Mouse (Mus musculus) intestine, embryonic 14.5 days (tissue): ENCODE measurements around the gene Hmgcs1. TPM values are rescaled to one million over a fixed set of nuclear protein-coding genes. Genes with fewer than 3 reads are reported as not detected.

ENCODE experiments used
- ATAC-seq: fragments of 200-750 bp; cut with Nextera tagmentation; replicated peaks from 2 replicates; pipeline ENCODE4 v1.8.0; 2017; ENCODE audit warnings: low read depth, moderate number of reproducible peaks, moderate TSS enrichment, moderate library complexity; ENCODE audit not compliant: low FRiP score, low TSS enrichment
- DNase-seq: peaks from one replicate; pipeline ENCODE4 v3.0.0-alpha.2; 2018; ENCODE audit warnings: low spot score
- H3K27ac ChIP-seq: fragments of 300-500 bp; sonication (generic); 2 replicates; pipeline ENCODE4 v1.5.1; 2014; ENCODE audit warnings: low read depth, mild to moderate bottlenecking, control low read depth
- H3K27me3 ChIP-seq: fragments of 300-500 bp; sonication (generic); replicated peaks from 2 replicates; pipeline ENCODE4 v1.6.1; 2014; ENCODE audit warnings: low read length, control low read depth; ENCODE audit not compliant: control insufficient read depth, insufficient read depth
- H3K36me3 ChIP-seq: fragments of 300-500 bp; sonication (generic); 2 replicates; pipeline ENCODE4 v1.6.1; 2014; ENCODE audit warnings: low read length, control low read depth; ENCODE audit not compliant: control insufficient read depth, insufficient read depth
- H3K4me1 ChIP-seq: fragments of 300-500 bp; sonication (generic); replicated peaks from 2 replicates; pipeline ENCODE4 v1.6.1; 2014; ENCODE audit warnings: low read length, control low read depth, mixed read lengths; ENCODE audit not compliant: control insufficient read depth, insufficient read depth
- H3K4me2 ChIP-seq: fragments of 300-500 bp; sonication (generic); 2 replicates; pipeline ENCODE4 v1.6.1; 2014; ENCODE audit warnings: low read length
- H3K4me3 ChIP-seq: fragments of 300-500 bp; sonication (generic); 2 replicates; pipeline ENCODE4 v1.5.1; 2014; ENCODE audit warnings: low read depth, low read length, control low read depth, mixed read lengths
- H3K9ac ChIP-seq: fragments of 300-500 bp; sonication (generic); 2 replicates; pipeline ENCODE4 v1.6.1; 2014; ENCODE audit warnings: mild to moderate bottlenecking, low read length
- H3K9me3 ChIP-seq: fragments of 300-500 bp; sonication (generic); 2 replicates; pipeline ENCODE4 v1.6.1; 2016; ENCODE audit warnings: low read length, control low read depth; ENCODE audit not compliant: control insufficient read depth
- WGBS: fragments of 180-500 bp; shearing (Covaris S2); extraction: QIAGEN DNeasy Blood & Tissue Kit; methylation state at CpG from one replicate; pipeline ENCODE4 v1.1.7; 2014; 5-methylcytosine and 5-hydroxymethylcytosine counted together
- polyA plus RNA-seq: library from polyadenylated mRNA; unstranded; fragments of >200 nt; fragmentation: Nextera tagmentation; extraction: Ambion mirVana; gene quantifications from 2 replicates; pipeline ENCODE4 v1.2.1, GENCODE M21; 2014

Hmgcs1 gene
- polyA plus RNA-seq, 1 experiment from 2014 or later = 236 TPM

DNA sequence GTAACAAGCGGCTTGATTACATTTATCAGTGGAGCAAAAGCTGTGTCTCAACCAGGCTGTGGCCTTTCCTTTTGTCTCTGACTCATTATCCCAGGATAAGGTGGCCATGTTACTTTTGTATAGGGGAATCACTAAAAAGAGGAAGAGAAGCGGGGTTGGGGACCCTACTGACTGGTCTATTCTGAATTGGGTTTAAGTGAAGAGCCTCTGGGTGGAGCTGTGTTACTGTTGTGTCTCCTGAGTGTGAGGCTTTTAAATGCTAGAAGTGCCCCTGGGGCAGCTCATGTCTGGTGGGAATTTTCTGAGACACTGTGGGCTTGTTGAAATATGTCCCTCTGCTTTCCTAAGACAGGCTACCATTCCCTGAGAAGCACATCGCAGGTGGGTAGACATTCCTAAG lies 53.3 kb downstream of the Hmgcs1 start:
- H3K36me3 ChIP-seq = no peaks in the 10 kb centered on the region
- H3K9me3 ChIP-seq = no peaks in the 10 kb centered on the region
- DNase-seq = no peak
- 74% methylated on average over 3 of the region's 3 CpGs for WGBS
- no peaks in the 10 kb centered on the region for H3K4me1 ChIP-seq
- no peak overlapping the region for H3K9ac ChIP-seq
- H3K27me3 ChIP-seq = no peaks in the 10 kb centered on the region
- H3K4me2 ChIP-seq = no peak overlapping the region
- no peak overlapping the region for H3K4me3 ChIP-seq
- ATAC-seq = no peak
- H3K27ac ChIP-seq = no peak overlapping the region

DNA sequence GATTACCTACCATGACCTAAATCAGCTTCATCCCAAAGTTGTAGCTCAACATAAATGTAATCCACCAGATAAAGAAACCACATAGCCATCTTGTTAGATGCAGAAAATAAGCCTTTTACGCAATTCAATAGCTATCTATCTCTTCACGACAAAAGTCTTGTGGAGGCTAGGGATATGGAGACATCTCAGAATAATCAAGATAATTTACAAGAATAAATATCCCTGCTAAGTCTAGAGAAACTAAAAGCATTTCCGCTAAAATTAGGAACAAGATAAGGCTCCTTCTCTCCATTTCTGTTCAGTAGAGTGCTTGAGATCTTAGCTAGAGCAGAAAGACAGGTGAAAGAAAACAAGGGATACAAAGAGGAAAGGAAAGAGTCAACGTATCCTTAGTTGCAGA lies 56.8 kb downstream of the Hmgcs1 start:
- Histone ChIP-seq H3K4me2 (no peak overlapping the region), H3K27ac (no peak overlapping the region), H3K4me1 (no peaks in the 10 kb centered on the region), H3K9me3 (no peaks in the 10 kb centered on the region), H3K27me3 (no peaks in the 10 kb centered on the region), H3K4me3 (no peak overlapping the region), H3K9ac (no peak overlapping the region), H3K36me3 (no peaks in the 10 kb centered on the region)
- no peak for DNase-seq
- ATAC-seq = no peak
- 86% methylated on average over 4 of the region's 4 CpGs for WGBS

DNA sequence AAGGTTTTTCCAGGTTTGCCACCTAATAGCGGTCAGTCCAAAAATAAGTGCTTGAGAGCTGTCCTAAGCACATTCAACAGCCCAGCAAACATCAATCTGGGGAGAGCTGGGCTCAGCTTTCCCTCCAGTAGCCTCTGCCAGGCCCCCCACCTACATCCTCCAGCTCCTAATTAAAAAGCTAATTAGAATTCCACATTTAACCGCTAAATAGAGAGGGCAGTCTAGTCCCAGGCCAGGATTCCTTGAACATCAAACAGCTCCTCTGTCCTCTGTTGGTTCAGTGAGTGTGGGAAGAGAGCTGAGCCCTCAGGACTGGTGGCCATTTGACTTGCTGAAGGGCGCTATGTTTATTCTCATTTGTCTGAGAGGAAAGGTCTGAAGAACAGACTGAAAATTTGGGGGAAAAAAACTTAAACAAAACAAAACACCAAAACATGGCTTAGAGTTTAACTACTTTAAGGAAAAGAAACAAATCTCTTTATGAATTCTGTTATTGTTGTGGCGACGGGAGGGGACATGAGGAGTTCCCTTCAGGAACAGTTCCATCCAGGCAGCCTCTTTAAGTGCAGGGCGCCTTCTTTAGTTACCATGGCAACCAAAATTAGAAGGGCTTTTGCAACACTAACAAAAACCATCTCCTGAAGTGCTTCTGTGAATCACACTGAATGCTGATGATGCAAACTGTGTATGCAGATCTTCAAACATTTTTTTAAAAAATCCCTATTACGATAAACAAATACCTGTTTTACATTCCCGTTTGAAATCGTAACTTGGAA lies 63.9 kb downstream of the Hmgcs1 start:
- no peaks in the 10 kb centered on the region; the same call in 1 of the 2 replicates for H3K4me1 ChIP-seq
- ATAC-seq (no peak), DNase-seq (peak; percentile 46)
- no peak overlapping the region for H3K4me2 ChIP-seq
- H3K4me3 ChIP-seq = no peak overlapping the region
- no peak overlapping the region for H3K9ac ChIP-seq
- no peaks in the 10 kb centered on the region for H3K27me3 ChIP-seq
- H3K36me3 ChIP-seq = no peaks in the 10 kb centered on the region
- 59% methylated on average over 9 of the region's 9 CpGs for WGBS
- no peak overlapping the region for H3K27ac ChIP-seq
- no peaks in the 10 kb centered on the region for H3K9me3 ChIP-seq

DNA sequence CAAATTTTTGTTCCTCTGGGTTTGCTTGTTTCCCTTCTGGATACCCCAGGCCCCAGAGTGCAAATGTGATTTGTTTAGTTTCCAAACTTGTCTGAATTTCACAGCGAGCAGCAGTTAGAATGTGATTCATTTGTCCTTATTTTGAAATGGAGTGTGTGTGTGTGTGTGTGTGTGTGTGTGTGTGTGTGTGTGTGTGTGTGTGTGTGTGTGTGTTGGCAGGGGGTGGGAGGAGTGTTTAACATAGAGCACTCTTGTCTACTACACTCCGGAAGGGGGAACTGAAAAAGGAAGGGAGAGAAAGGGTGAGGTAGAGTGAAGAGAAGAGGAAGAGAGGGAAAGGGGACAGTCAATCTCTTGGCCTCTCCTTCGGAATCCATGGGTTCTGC lies 64.4 kb downstream of the Hmgcs1 start:
- Histone ChIP-seq H3K27me3 (no peaks in the 10 kb centered on the region), H3K4me2 (peak overlapping the region; percentile 98), H3K9ac (no peak overlapping the region), H3K9me3 (no peaks in the 10 kb centered on the region), H3K36me3 (no peaks in the 10 kb centered on the region), H3K27ac (no peak overlapping the region), H3K4me3 (no peak overlapping the region), H3K4me1 (no peaks in the 10 kb centered on the region; the same call in 1 of the 2 replicates)
- no peak for ATAC-seq
- WGBS = 24% methylated on average over 3 of the region's 3 CpGs
- no peak for DNase-seq

DNA sequence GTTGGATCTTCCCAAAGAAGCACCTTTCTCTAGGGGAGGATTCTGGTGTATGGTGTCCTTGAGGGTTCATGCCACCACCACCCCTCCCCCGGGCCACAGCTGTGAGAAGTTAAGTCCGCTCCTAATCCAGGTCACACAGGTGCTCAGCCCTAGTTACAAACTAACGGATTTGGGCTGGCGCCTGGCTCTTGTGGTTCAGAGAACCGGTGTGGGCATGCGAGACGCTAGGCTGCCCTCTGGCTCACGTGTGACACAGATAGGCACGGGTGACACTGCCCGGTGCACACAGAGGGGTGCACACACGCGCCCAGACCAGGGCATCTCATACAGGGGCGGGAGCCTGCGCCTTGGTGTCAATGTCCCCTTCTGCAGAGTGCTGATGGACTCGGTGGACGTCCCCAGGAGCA lies 65.0 kb downstream of the Hmgcs1 start:
- no peak overlapping the region for H3K27ac ChIP-seq
- no peaks in the 10 kb centered on the region; the same call in 1 of the 2 replicates for H3K4me1 ChIP-seq
- ATAC-seq (peak; percentile 55), DNase-seq (no peak)
- H3K36me3 ChIP-seq = no peaks in the 10 kb centered on the region
- peak overlapping the region; percentile 52 for H3K4me3 ChIP-seq
- H3K27me3 ChIP-seq = no peaks in the 10 kb centered on the region
- H3K9me3 ChIP-seq = no peaks in the 10 kb centered on the region
- WGBS = under 1% methylated on average over 16 of the region's 16 CpGs
- peak overlapping the region; percentile 61 for H3K9ac ChIP-seq
- H3K4me2 ChIP-seq = peak overlapping the region; percentile 98

DNA sequence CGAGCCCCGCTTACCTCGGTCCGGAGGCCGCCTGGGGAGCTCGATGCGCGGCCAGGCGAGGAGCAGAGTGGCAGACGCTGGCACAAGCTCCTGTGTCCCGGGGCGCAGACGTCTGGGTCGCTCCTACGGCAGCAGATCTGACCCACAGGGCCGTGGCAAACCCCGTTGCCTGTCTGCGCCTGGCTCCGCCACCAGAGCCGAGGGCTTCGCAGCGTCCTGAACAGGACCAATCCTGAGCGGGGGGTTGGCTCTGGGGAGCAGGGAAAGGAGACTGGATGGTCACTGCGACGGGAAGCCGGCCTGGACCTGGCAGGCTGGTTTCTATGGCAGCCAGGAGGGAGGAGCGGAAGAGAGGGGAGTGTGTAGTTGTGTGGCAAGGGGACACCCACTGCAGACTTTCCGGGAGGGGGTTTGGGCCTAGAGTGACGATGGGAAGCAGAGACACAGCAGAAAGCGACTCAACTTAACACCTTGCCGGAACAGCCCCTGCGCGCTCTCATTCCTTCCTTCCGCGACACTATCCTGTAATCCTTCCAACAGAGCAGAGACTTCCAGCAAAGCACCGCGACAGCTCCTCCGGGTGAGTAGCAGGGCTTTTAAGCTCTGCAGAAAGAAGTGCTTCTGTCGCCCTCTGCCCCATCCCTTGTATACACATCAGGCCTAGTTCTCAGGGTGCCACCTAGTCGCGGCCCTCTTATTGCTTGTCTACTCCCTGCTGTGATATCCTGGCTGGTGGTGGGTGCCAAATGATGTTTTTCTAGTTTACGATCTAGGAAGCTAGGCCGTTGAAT lies 65.7 kb downstream of the Hmgcs1 start, which contains the start of gene Nim1k:
Gene Nim1k (minus strand): TSS at position 202 of the 791 bp plus-strand sequence.
- DNase-seq = peak; percentile 79
- peak within 1 kb of the TSS; percentile 33; the same call in 1 of the 2 replicates for H3K27ac ChIP-seq

DNA sequence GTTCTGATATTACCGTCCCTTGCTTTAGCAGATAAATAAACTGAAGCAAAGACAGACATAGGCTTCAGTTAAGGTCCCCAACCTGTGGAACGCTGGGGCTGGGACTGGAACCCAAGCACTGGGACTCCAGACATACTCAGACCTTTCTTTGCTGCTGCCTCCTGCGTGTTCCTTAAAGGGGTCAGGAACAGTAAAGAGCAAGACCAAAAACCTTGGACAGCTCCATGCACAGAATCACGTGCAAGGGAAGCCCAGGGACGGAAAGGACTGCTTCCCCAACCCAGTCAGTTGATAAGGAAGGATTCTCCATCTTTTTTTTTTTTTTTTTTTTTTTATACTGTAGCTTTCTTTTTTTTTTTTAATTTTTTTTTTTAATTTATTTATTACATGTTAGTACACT lies 66.7 kb downstream of the Hmgcs1 start:
- no peak for ATAC-seq
- no peaks in the 10 kb centered on the region for H3K27me3 ChIP-seq
- no peak overlapping the region for H3K9ac ChIP-seq
- H3K9me3 ChIP-seq = no peaks in the 10 kb centered on the region
- 0 out of 2 replicates have a peak overlapping the region, but pooled peaks have one; percentile 52 for H3K4me3 ChIP-seq
- no peak overlapping the region for H3K27ac ChIP-seq
- 34% methylated on average over 5 of the region's 5 CpGs for WGBS
- H3K36me3 ChIP-seq = peaks cover 9% of the 10 kb centered on the region
- no peak for DNase-seq
- no peak overlapping the region for H3K4me2 ChIP-seq
- H3K4me1 ChIP-seq = no peaks in the 10 kb centered on the region; the same call in 1 of the 2 replicates

More for the DNA sequence above, 65.7 kb downstream of the Hmgcs1 start, which contains the start of gene Nim1k:
- no peaks in the 10 kb centered on the region; the same call in 1 of the 2 replicates for H3K4me1 ChIP-seq
- peak within 1 kb of the TSS; percentile 98 for H3K4me2 ChIP-seq
- peak; percentile 87 for ATAC-seq
- H3K9ac ChIP-seq = peak within 1 kb of the TSS; percentile 61
- peak within 1 kb of the TSS; percentile 52 for H3K4me3 ChIP-seq
- no peaks in the 10 kb centered on the region for H3K27me3 ChIP-seq
- 1% methylated on average over 43 of the region's 43 CpGs for WGBS
- H3K9me3 ChIP-seq = no peaks in the 10 kb centered on the region
- peaks cover 2% of the 10 kb centered on the region for H3K36me3 ChIP-seq
